Mouse (Mus musculus) heart, postnatal 25 days (tissue): ENCODE data around the gene Terb1. TPM values are rescaled to one million over a fixed set of nuclear protein-coding genes. Genes with fewer than 3 reads are reported as not detected.

Source experiments
- DNase-seq: peaks from one replicate; pipeline ENCODE4 v3.0.0; 2022; ENCODE audit warnings: low spot score
- intact Hi-C: fragments of 180-260 bp; cut with DNase I; formaldehyde crosslinking; loops from one replicate; pipeline ENCODE4 v1.15.1; 2025
- total RNA-seq, 2 experiments: library from RNA; stranded (reverse); gene quantifications; 2 replicates each; pipeline ENCODE4 v1.2.3; 2021

Terb1 gene
- not detected for total RNA-seq

DNA sequence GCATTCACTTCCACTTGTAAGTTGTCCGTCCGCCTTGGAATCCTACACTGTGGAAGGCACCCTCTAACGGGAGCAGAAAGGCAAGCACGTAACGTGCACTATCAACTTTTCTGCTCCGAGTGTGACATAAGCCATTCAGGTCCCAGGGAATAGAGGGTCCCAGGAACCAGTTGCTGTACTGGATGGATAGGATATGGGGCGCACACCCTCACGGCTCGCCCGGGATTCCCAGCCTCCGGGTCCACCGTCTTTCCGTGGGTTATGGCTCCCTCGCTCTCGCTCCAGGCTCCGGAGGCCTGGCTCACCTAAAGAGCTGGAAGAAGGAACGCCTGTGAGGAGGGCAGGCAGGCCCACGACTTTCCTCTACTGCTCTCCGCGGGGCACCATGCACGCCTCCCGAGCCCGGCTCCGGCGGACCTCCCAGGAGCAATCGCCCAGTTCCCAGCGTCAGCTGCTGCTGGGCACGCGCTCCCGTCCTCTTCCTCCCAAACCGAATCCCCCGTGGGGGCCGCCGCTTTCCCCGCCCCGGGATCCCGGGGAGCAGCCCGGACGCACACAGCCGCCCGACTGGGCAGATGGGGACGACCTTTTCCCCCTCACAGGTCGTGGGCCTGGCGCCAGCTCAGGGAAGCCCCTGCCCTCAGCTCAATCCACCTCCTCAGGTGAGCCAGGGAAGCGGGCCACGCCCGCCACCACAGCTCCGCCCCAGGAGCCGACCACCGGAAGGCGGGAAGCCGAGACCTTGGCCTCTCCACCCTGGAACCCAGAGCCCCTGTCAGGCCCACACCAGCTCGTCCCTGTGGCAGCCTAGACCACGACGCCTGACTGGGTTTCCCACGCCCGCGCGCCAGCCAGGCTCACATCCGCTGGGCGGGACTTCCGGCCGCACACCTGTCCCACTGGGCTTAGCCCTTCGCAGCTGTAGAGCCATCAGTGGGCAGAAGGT is at the start of gene Terb1:
Gene Terb1 (minus strand): TSS at position 850 of the 946 bp plus-strand sequence.
- intact Hi-C loops: no loop called here

GRCm38 (mm10) chr8:104557226-104557625 is 47.5 kb upstream of the Terb1 start:
- intact Hi-C loops: no loop called here

More for the DNA sequence above, at the start of gene Terb1:
- no peak for DNase-seq

GRCm38 (mm10) chr8:104555191-104555590 is 45.5 kb upstream of the Terb1 start:
- intact Hi-C loops: no loop called here
- no peak for DNase-seq

More at GRCm38 (mm10) chr8:104557226-104557625, 47.5 kb upstream of the Terb1 start:
- no peak for DNase-seq

DNA sequence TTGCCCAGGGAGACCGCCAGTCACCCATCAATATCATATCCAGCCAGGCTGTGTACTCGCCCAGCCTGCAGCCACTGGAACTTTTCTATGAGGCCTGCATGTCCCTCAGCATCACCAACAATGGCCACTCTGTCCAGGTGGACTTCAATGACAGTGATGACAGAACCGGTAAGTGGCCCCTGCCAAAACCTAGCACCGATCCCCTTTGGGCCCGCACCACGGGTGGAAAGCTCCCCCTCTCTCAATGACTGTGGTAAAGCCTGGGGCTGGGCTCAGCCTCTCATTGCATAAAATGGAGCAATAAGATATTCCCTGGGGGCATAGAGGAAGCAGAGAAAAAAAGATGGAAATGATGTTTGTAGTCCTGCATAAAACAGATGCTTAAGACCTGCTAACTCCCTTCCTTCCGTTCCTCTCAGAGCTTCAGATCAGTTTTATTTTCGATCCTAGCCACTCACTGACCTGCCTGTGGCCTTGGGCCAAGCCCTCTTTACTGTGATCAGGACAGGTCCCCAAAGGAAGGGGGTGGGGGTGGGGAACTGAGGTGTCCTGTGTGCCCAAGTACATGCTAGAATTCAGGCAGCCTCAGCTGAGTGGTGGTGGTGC is 33.8 kb upstream of the Terb1 start:
- DNase-seq: peak; percentile 20
- intact Hi-C loops: no loop called here

DNA sequence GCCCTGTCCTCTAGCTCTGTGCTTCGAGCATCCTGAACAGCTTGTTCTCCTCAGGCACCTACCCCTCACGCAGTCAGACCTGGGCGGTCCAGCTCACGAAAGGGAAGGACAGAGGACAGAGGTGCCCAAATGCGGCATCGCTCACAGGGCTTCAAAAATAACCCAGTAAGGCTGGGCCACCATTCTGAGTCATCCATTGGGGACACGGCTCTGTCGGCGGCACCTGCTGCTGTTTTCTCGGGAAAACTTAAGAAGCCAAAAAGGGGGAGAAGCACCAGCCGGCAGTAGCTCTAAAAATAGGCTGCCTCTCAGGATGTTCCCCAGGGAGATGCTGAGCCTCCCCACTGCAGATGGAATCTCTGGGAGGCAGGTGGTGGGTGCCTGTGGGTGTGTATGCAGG is 32.5 kb upstream of the Terb1 start:
- intact Hi-C loops: no loop called here
- no peak for DNase-seq

DNA sequence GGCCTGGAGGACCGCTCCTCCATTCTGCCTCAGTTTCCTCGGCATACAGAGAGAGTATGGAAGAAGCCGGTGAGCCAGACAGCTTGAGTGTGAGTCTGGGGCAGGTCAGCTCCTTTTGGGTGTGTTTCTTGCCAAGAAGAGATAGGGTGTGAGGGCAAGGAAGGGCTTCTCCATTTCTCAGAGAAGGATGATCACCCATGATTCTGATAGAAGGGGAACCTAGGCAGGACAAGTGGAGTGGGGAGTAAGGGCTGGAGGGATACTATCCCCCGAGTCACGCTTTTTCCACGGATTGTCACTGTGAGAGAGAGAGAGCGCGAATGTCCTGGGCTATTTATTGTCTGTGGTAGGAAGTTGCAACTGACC is 31.8 kb upstream of the Terb1 start:
- DNase-seq: no peak
- intact Hi-C loops: no loop called here

DNA sequence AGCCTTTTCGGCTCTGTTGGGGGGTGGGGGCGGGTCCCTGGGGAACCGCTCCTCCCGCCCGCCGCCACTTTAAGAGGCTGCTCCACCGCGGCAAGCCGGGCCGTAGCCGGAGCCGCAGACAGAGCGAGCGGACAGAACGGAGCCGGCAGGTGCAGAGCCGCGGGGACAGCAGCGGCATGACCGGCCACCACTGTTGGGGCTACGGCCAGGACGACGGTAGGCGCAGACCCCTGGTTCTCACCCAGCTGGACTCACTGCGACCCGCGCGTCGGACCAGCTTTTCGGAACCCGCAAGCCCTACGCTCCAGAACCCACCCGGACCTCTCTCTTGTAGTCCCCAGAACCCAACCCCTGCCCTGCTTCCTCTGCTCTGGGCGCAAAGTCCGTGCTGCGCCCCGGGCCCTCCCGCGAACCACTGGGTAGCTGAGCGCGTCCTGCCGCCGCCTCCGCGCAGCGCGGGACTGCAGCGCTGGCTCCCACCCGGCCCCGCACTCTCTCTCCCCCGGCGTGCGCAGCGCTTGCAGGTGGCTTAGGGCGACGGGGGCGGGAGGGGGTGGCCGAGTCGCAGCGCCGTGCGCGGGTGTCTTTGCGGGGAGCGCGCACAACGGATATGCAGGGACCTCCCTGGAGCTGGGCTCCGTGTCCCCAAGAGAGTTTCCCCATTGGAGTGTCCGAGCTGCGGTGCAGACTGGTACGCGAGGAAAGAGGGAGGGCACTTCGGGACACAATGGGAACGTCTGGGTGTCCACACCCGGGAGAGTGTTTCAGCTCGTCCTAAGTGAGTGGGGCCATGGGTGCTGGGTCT is 31.2 kb upstream of the Terb1 start:
- DNase-seq: no peak
- intact Hi-C loops: no loop called here

- no peak for DNase-seq
These were observed 30.5 kb upstream of the Terb1 start for GRCm38 (mm10) chr8:104540238-104540637.

DNA sequence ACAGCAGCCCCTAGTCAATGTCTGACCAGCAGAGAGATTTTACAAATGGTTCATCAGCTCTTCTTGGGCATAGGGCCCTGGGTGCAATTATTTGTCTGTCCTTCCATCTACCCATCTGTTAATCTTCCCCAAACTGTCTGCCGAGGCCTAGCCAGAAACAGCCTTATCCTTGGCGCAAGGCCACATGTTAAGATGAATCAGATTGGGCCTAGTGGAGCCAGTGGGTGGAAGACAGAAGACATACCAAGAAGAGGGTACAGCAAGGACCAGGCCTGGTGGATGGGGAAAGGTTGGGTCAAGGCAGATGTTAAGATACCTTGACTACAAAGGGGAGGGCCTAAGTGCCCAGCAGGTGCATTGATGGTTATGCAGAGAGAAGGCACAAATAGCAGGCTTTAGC is 29.9 kb upstream of the Terb1 start:
- DNase-seq: no peak
- intact Hi-C loops: no loop called here

More at GRCm38 (mm10) chr8:104540238-104540637, 30.5 kb upstream of the Terb1 start:
- intact Hi-C loops: no loop called here

DNA sequence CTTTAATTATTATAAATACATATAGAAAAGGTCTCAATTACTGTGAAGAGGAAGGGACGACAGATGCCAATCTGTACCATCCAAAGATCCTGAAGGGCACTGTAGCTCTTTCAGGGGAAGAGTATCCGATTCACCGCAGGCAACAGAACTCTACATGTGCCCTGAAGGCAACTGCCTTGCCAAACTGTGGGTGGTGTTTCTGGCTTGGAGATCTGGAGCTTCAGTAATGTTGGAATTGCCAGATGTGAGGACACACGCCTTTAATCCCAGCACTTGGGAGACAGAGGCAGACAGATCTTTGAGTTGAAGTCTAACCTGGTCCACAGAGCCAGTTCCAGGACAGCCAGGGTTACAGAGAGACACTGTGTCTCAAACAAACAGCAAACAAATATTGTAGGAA is 29.2 kb upstream of the Terb1 start:
- no peak for DNase-seq
- intact Hi-C loops: no loop called here

GRCm38 (mm10) chr8:104536028-104536427 is 26.3 kb upstream of the Terb1 start:
- intact Hi-C loops: no loop called here
- DNase-seq: no peak

GRCm38 (mm10) chr8:104535378-104535777 is 25.7 kb upstream of the Terb1 start:
- DNase-seq: no peak
- intact Hi-C loops: loop anchor here (2.0 kb wide), 1 partner anchor 35 kb away; no protein-coding TSS in a partner anchor

GRCm38 (mm10) chr8:104534779-104535141 is 25.1 kb upstream of the Terb1 start:
- DNase-seq: no peak
- intact Hi-C loops: loop anchor here (2.0 to 5.0 kb wide), 3 partner anchors 36 to 192 kb away; partner anchors contain the start of gene Dync1li2

- intact Hi-C loops: loop anchor here (2.0 to 5.0 kb wide), 3 partner anchors 37 to 192 kb away; partner anchors contain the start of gene Dync1li2
- DNase-seq: peak; percentile 86
These were observed 24.5 kb upstream of the Terb1 start, which contains the start of the genes Nae1 and Car7 for GRCm38 (mm10) chr8:104533971-104534778. Gene Nae1 (minus strand): TSS chr8:104534637. Gene Car7 (plus strand): TSS chr8:104534689.

- DNase-seq: no peak
- intact Hi-C loops: loop anchor here (5.0 kb wide), 2 partner anchors 91 to 191 kb away; partner anchors contain the start of gene Dync1li2
These were observed 23.8 kb upstream of the Terb1 start for GRCm38 (mm10) chr8:104533551-104533950.

DNA sequence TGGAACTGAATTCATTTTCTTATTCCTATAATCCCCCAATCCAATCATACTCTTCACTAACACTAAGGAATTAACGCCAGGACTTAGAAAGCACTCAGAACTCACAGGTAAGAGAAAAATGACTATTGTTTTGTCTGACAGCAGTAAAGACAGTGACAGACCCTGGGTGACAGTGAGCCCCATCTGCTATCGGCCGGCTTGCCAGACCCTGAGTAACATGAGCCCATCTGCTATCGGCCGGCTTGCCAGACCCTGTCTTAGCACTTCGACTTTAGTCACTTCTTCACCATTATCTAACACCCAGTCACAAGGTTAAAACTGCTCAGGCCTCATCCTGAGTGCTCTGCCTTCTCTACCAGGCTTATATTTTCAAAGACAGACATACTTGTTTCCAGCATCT is 20.0 kb upstream of the Terb1 start:
- intact Hi-C loops: loop anchor here (5.0 kb wide), 2 partner anchors 87 to 187 kb away; partner anchors contain the start of gene Dync1li2
- DNase-seq: no peak

GRCm38 (mm10) chr8:104517872-104518271 is 8.2 kb upstream of the Terb1 start:
- DNase-seq: no peak
- intact Hi-C loops: no loop called here

GRCm38 (mm10) chr8:104510134-104510533 is 424 bp upstream of the Terb1 start:
- DNase-seq: no peak
- intact Hi-C loops: no loop called here

DNA sequence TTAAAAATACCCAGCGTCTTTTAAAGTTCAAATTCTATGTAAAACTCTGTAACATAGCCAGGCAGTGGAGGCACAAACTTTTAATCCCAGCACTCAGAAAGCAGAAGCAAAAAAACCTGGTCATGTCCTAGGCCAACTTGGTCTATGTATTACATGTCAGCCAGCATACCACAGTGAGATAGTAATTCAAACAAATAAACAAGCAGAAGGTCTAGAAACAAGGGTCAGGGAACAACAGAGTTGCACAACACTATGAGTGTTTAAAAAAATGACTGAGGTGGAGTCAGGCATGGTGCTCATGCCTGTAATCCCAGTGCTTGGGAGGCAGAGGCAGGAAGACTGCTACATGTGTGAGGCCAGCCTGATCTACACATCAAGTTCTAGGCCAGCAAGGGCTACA is 30.6 kb downstream of the Terb1 start:
- intact Hi-C loops: no loop called here
- no peak for DNase-seq
